Mouse (Mus musculus): Measurements from ENCODE around the gene Gsn.

Gsn gene

GRCm38 (mm10) chr2:35318405-35318804 is 62.2 kb downstream of the Gsn start:
- in situ Hi-C loops (cut with MboI; ENCODE audit: low sequenced_read_pairs) = no loop called here

- in situ Hi-C loops (cut with MboI; ENCODE audit: low sequenced_read_pairs) = no loop called here
Measured at GRCm38 (mm10) chr2:35320399-35320798, 64.2 kb downstream of the Gsn start.

GRCm38 (mm10) chr2:35322404-35323164 is 66.4 kb downstream of the Gsn start:
- in situ Hi-C loops (cut with MboI; ENCODE audit: low sequenced_read_pairs) = no loop called here

GRCm38 (mm10) chr2:35325930-35326329 is 69.8 kb downstream of the Gsn start:
- in situ Hi-C loops (cut with MboI; ENCODE audit: low sequenced_read_pairs) = no loop called here

GRCm38 (mm10) chr2:35326931-35327330 is 70.8 kb downstream of the Gsn start:
- in situ Hi-C loops (cut with MboI; ENCODE audit: low sequenced_read_pairs) = no loop called here

- in situ Hi-C loops (cut with MboI; ENCODE audit: low sequenced_read_pairs) = no loop called here
Measured at GRCm38 (mm10) chr2:35327583-35327982, 71.4 kb downstream of the Gsn start.

- in situ Hi-C loops (cut with MboI; ENCODE audit: low sequenced_read_pairs) = no loop called here
Measured at GRCm38 (mm10) chr2:35328064-35328792, 72.0 kb downstream of the Gsn start.

GRCm38 (mm10) chr2:35329061-35329460 is 72.9 kb downstream of the Gsn start:
- in situ Hi-C loops (cut with MboI; ENCODE audit: low sequenced_read_pairs) = no loop called here

- in situ Hi-C loops (cut with MboI; ENCODE audit: low sequenced_read_pairs) = no loop called here
Measured at GRCm38 (mm10) chr2:35331205-35331604, 75.0 kb downstream of the Gsn start.

- in situ Hi-C loops (cut with MboI; ENCODE audit: low sequenced_read_pairs) = no loop called here
Measured at GRCm38 (mm10) chr2:35333670-35334069, 77.5 kb downstream of the Gsn start.

- in situ Hi-C loops (cut with MboI; ENCODE audit: low sequenced_read_pairs) = no loop called here
Measured at GRCm38 (mm10) chr2:35335620-35336019, 79.4 kb downstream of the Gsn start.

- in situ Hi-C loops (cut with MboI; ENCODE audit: low sequenced_read_pairs) = no loop called here
Measured at GRCm38 (mm10) chr2:35336388-35337280, 80.5 kb downstream of the Gsn start, which contains the start of gene Stom. TSS of gene Stom (minus strand) at chr2:35336976.

GRCm38 (mm10) chr2:35337419-35337818 is 81.2 kb downstream of the Gsn start:
- in situ Hi-C loops (cut with MboI; ENCODE audit: low sequenced_read_pairs) = no loop called here

GRCm38 (mm10) chr2:35338036-35338435 is 81.9 kb downstream of the Gsn start:
- in situ Hi-C loops (cut with MboI; ENCODE audit: low sequenced_read_pairs) = no loop called here

GRCm38 (mm10) chr2:35338707-35339106 is 82.5 kb downstream of the Gsn start:
- in situ Hi-C loops (cut with MboI; ENCODE audit: low sequenced_read_pairs) = no loop called here

GRCm38 (mm10) chr2:35342605-35343004 is 86.4 kb downstream of the Gsn start:
- in situ Hi-C loops (cut with MboI; ENCODE audit: low sequenced_read_pairs) = no loop called here

GRCm38 (mm10) chr2:35345984-35346383 is 89.8 kb downstream of the Gsn start:
- in situ Hi-C loops (cut with MboI; ENCODE audit: low sequenced_read_pairs) = loop anchor here (5.0 kb wide), 1 partner anchor 49 kb away; no protein-coding TSS in a partner anchor

GRCm38 (mm10) chr2:35349184-35349583 is 93.0 kb downstream of the Gsn start:
- in situ Hi-C loops (cut with MboI; ENCODE audit: low sequenced_read_pairs) = loop anchor here (5.0 kb wide), 1 partner anchor 52 kb away; no protein-coding TSS in a partner anchor
